Mouse (Mus musculus) embryo, embryonic 11 days (tissue): ENCODE results near the gene Psmd9.
A peak's percentile ranks its signal among the peaks of the same experiment; 100 is the strongest.
"Not testable (repeated sequence)": the region's sequence is repeated elsewhere in the genome, so short reads cannot be mapped to it uniquely, and the experiment has no call there.

ENCODE experiments used
- DNase-seq: peaks from one replicate; pipeline ENCODE4 v3.0.0-alpha.2; 2015

The Psmd9 gene

DNA sequence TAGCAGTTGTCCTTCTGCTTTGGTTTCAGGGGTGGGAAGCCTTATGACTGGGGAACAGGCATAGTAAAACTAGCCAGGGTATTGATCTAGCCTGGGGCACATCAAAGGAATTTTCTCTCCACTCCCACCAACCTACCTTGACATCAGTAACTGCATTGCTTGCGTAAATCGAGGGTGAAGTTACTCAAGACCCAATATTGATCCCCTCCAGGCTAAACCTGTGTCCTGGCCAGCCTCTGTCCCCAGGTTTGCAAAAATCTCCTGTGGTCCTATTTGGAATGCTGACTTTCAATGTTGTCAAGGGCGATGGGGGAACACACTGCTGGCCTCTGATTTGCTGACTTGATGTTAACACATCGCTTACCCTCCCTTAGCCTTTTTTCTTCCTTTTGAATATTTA is 27.5 kb downstream of the Psmd9 start:
- no peak for DNase-seq

DNA sequence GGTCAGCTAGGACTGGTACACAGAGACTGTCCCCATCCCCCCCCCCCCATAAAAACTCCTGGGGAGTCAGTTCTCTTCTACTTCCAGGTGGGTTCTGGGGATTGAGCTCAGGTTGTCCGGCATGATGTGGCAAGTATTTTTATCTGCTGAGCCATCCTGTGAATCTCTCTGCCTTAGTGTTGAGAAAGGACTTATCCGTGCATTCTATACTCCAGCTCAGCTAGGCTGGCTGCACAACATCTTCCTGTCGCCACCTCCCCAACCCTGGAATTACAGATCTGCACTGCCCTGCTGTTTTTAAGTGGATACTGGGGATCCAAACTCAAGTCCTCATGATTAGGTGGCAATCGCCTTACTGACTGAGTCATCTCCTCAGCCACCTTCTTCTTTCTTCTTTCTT is 29.3 kb downstream of the Psmd9 start:
- DNase-seq = no peak

DNA sequence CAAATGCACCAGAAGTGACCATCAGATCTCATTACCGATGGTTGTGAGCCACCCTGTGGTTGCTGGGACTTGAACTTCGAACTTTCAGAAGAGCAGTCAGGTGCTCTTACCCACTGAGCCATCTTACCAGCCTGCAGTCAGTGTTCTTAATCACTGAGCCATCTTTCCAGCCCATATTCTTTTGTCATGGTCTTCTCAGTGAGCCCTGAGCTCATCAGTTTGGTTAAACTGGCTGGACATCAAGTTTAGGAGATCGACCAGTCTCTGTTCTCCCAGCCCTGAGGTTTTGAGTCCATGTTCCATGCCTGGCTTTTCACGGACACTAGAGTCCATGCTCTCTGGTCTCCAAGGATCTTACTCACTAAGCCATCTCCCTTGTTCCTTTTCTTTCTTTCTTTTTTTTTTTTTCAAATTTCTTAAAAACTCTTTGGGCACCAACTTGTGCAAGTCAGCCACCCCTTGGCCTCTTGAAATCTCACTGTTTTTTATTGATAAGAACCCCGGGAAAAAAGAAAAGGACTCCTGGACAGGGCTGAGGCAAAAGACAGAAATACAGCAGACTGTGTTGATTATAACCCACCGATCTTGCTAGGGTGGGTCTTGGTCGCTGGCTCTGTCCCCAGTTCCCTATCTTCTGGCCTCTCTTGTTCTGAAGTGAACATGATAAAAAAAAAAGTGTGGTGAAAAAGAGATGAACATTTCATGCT is 31.8 kb downstream of the Psmd9 start:
- not testable (repeated sequence) for DNase-seq

DNA sequence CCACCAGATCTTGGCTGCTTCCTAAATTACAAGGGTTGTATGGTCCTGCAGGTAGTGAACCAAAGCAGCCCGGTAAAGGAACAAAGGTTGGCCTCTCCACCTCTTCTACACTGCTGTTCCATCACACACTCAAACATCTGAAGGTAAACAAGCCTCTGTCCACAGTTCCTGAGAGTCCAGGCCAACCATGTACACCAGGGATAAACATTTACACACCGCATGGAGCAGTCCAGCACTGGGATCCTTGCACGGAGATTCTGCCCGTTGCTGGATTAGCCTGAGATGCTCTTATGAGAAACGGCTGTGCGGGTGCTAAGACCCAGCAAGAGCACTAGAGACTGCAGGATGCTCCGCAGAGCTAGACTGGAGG is 32.3 kb downstream of the Psmd9 start:
- no peak for DNase-seq

DNA sequence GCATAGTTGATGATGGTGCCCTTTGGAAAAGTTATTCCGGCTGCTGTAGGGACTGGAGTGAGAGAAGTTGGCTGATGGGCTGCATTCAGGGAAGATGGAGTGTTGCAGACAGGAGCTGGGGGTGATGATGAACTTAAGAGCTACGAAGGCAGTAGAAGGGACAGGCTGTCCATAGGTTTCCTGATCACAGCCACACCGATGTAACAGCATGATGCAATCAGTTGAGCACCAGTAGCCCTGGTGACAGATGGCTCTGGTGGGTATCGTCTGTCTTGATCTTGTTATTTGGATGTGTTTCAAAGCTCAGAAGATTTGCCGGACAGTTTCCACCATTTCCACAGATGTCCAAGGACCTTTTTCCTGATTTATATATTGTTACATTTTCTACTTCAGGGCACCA is 32.8 kb downstream of the Psmd9 start:
- DNase-seq = no peak

DNA sequence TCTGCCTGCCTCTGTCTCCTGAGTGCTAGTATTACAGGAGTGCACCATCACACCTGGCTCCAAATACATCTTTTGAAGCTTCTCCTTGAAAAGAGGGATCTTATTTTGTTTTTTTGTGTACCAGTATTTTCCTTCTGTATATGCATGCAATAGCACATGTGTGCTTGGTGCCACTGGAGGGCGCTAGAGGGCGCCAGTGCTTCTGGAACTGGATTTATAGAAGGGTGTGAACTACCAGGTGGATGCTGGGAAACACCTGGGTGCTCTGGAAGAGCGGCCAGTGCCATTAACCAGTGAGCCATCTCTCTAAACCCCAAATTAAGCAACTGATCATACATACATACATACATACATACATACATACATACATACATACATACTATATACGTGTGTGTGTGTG is 33.6 kb downstream of the Psmd9 start:
- not testable (repeated sequence) for DNase-seq

DNA sequence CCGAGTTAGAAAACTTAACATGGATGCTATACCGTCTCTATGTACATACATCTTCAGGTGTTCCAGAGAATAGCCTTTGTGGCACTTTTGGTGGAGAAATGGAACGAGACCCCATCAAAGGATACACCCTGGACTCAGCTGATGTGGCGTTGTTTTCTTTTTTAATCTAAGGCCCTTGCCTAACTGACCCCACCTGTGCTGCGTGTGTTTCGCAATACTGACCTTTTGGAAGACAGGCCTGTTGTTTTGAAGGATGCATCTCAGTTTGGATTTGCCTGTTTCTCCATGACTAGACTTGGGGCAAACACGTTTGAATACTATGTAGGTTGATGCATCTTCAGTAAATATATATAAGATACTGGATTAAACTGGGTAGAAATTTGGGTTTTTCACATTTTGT is 34.4 kb downstream of the Psmd9 start:
- DNase-seq = not testable (repeated sequence)

DNA sequence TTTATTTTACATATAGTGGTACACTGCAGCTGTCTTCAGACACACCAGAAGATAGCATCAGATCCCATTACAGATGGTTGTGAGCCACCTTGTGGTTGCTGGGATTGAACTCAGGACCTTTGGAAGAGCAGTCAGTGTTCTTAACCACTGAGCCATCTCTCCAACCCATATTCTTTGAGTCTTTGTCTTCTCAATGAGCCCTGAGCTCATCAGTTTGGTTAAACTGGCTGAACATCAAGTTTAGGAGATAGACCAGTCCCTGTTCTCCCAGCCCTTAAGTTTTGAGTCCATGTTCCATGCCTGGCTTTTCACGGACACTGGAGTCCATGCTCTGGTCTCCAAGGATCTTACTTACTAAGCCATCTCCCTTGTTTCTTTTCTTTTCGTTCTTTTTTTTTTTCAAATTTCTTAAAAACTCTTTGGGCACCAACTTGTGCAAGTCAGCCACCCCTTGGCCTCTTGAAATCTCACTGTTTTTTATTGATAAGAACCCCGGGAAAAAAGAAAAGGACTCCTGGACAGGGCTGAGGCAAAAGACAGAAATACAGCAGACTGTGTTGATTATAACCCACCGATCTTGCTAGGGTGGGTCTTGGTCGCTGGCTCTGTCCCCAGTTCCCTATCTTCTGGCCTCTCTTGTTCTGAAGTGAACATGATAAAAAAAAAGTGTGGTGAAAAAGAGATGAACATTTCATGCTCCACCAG is 53.3 kb downstream of the Psmd9 start:
- not testable (repeated sequence) for DNase-seq

DNA sequence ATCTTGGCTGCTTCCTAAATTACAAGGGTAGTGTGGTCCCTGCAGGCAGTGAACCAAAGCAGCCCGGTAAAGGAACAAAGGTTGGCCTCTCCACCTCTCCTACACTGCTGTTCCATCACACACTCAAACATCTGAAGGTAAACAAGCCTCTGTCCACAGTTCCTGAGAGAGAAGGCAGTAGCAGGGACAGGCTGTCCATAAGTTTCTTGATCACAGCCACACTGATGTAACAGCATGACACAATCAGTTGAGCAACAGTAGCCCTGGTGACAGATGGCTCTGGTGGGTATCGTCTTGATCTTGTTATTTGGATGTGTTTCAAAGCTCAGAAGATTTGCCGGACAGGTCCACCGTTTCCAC is 53.8 kb downstream of the Psmd9 start:
- DNase-seq = no peak

DNA sequence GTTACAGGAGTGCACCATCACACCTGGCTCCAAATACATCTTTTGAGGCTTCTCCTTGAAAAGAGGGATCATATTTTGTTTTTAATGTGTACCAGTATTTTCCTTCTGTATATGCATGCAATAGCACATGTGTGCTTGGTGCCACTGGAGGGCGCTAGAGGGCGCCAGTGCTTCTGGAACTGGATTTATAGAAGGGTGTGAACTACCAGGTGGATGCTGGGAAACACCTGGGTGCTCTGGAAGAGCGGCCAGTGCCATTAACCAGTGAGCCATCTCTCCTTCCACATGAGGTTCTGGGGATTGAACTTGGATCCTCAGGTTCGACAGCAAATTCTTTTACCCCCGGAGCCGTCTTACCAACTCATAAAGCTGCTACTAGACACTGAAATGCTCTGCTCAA is 54.6 kb downstream of the Psmd9 start:
- DNase-seq = not testable (repeated sequence)

DNA sequence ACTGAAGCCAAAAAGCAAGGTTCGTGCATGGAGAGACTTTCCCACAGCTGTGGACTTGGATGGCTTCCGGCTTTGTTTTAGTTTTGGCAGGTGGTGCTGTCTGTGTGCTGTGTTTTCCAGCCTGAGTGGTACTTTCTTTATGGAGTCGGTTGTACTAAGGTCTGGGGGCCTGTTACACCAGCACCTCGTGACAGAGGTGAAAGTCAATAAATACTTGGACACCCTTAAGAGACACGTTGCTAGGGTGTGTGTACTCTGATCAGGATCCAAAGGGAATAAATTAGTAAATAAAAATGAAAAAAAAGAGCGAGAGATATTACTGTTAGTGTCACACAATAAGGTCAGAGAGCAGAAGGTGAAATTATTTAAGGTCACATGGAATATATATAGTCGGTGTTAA is 57.6 kb downstream of the Psmd9 start:
- DNase-seq = no peak

DNA sequence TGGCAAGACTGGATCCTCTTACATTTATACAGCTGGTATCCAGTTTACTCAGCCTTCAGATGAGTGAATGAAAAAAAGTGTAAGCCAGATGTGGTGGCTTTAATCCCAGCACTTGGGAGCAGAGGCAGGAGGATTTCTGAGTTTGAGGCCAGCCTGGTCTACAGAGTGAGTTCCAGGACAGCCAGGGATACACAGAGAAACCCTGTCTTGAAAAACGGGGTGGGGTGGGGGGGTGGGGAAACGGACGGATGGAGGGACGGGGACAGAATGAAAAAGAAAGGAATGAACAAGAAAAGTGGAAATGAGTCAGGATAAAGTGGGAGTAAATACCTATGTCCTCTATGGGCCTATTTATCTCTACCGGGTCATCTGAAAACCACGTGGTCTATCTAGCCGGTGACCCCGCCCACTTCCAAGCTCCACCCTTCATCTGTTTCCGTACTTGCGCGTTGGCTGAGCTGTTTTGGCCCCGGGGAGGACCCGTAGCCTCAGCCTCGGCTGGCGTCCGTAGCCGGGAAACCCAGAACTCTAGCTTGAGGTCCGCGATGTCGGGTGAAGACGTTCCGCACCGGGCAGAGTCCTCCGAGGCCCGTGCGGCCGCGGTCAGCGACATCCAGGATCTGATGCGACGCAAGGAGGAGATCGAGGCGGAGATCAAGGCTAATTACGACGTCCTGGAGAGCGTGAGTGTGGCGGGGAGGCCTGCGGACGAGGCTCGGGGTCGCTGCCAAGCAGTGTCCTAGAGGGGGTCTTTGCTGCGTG is 58.7 kb downstream of the Psmd9 start:
- DNase-seq = peak; percentile 95

DNA sequence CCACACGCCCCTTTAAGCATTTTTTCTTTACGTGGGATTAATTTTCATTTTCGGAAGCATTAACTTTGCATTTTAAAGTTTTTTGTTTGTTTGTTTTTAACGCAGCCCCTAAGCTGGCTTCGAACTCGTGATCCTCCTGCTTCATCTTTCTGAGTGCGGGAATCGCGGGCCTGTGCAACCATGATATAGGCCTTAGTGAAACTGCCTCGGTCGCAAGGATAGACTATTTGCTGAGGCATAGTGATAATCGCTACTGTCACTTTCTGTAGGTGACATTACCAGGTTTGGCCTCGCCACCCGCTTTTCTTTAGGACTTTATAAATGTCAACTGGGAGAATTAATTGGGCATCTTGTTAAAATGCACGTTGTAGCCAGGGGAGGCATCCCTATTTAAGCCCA is 59.3 kb downstream of the Psmd9 start:
- DNase-seq = no peak

DNA sequence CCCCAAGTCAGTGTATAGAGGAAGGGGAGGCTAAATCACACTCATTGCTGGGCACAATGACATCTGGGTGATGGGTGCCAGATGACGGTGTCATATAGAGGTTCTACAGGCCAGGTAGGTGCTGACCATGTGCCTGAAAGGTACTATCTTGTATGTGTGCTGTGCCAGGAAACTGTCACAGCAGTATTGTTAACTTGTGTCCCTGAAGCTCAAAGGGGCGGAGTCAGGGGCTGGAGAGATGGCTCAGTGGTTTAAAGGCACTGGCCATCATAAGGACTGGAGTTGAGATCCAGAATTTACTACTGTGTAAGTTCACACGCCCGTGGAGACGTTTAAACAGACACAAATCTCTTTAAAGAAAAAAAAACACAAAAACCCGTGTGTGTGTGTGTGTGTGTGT is 60.1 kb downstream of the Psmd9 start:
- DNase-seq = no peak

DNA sequence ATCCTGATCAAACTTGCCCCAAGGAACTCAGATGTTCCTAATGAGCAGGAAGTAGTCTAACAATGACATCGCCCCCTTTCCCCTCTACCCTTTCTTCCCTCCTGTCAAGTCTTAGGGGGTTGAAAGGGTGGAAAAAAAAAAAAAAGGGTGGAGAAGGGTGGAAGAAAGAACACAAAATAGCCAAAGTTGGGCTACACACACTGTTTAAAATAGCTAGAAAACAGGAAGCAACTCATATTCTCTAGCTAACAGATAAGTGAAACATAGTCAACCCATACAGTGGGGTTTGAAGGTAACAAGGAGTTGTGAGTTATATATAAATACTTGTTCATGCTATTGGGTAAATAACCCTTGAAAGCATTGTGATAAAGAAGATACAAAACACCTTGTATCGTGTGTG is 63.0 kb downstream of the Psmd9 start:
- DNase-seq = no peak

DNA sequence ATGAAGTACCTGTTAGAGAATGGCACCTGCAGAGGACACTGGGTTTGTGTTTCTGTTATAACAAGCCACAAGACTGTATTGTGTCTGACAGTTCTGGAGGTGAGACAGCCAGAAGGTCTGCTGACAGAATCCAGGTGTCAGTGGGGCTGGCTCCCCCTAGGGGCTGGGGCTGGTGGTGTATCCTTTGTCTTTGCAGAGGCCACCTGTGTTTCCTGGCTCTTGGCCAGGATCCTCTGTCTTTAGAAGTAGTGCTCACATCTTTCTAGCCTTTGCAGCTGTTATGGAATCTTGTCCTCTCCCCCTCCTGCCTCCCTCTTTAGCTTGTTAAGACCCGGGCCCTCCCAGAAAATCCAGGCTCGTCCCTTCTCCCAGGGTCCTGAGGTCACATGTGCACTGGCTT is 66.5 kb downstream of the Psmd9 start:
- DNase-seq = peak; percentile 48

DNA sequence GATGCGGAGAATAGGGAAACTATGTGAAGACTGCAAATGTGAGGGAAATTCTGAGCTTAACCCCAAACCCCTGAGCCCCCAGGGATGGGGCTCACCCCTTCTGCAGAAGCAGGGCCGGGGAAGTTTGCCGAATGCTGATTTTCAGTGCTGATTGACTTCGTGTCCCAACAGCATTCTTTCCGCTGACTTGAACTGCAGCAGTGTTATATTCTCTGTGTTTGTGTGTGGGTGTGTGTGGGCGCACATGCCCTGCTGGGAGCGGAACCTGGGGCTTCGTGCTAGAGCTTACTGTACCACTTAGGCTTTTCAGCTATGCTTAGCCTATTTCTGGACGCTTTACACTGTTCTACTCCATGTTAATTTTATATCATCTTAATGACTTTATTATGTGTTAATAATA is 67.2 kb downstream of the Psmd9 start:
- DNase-seq = no peak

DNA sequence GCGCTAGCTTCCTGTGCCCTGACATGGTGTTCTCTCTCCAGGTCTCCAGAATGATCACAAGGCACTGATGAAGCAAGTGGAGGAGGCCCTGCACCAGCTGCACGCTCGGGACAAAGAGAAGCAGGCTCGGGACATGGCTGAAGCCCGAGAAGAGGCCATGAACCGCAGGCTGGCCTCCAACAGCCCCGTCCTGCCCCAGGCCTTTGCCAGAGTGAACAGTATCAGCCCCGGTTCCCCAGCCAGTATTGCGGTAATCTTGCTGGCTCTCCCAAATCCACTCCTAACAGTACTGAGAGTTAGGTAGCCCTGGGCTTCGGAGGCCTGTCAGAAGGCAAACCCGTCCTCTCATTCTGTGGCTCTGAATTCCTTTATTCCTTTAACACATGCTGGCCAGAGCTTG is 70.3 kb downstream of the Psmd9 start:
- DNase-seq = no peak

DNA sequence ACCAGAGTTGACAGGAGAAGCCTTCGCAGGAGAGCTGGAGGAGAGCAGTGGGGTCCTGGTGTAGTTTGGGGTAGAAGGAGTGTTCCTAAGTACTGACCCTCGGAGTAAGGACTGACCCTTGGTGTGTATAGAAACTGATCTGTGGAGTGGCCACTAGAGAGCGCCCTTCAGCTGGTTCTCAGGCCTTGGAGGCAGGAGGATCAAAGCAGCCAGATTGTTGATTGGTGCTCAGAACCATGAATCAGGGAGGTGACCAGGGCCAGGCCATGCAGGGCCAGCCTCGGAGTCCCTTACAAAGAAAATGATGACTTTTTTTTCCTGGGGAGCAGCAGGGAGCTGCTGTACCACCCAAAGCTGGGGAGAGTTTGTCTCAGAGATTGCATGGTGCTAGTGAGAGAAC is 76.3 kb downstream of the Psmd9 start:
- peak; percentile 72 for DNase-seq

DNA sequence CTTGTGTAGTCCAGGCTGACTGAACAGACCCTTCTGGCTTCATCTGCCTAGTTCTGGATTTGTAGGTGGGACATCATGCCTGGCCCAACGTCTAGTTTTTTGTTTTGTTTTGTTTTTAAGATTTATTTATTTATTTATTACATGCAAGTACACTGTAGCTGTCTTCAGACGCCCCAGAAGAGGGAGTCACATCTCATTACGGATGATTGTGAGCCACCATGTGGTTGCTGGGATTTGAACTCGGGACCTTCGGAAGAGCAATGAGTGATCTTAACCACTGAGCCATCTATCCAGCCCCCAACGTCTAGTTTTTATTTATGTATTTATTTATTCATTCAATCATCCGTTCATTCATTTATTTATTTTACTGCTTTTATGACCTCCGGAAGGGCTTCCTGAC is 82.2 kb downstream of the Psmd9 start:
- no peak for DNase-seq

DNA sequence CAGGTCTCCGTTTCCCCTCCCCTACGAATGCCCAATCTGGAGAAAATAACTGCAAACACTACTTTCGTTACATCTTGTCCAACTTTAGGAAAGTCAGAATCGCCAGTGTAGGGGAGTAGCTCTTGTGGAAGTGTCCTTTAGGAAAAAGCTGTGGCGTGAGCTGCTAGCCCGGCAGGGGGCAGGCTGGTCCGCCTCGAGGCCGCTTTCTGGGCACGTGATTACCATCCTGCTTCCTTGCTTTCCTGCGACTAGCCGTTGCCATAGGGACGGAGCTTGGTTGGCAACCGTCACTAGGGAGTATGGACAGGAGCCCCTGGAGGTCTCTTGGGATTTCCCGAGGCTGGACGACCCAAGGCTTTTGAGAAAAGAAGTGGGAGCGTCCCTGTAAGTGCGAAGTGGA is 82.6 kb downstream of the Psmd9 start, which contains the start of gene Wdr66:
Wdr66 (plus strand) TSS at position 269 of the 400 bp plus-strand sequence.
- DNase-seq = peak; percentile 96

DNA sequence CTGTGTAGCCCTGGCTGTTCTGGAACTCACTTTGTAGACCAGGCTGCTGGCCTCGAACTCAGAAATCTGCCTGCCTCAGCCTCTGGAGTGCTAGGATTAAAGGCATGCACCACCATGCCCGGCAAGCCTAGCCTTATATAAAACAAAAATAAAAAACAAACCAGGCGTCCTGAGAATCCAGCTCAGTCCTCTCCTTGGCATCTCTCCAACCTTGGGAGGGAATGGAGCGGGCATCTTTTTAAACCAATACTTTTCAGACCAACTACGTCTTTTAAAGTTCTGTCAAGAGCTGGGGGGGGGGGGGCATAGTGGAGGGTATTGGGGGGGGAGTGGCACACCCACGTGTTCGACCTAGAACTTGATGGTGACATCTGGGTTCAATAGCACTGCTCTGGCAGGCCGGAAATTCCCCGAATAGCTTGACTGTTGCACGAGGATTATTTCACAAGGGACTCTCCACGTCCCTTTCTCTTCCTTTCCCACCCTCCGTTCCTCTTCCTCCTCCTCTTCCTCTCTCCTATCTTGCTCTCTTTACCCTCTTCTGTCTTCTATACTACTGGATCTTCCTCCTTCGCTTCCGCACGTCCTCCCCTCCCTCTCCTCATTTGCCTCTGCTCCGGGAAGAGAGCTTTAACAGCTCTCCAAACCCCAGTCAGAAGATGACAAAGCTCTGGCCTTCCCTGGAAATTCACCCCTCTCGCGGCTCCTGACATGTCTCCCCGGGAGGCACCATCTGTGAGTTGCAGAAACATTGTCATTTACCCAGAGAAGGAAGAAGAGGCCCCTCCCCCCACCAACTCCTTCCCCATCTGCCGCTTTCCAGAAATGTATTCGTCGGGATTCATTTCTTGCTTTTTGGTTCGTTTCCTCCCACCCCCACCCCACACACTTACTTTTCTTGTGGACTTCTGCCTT is 87.9 kb downstream of the Psmd9 start:
- DNase-seq = peak; percentile 67

DNA sequence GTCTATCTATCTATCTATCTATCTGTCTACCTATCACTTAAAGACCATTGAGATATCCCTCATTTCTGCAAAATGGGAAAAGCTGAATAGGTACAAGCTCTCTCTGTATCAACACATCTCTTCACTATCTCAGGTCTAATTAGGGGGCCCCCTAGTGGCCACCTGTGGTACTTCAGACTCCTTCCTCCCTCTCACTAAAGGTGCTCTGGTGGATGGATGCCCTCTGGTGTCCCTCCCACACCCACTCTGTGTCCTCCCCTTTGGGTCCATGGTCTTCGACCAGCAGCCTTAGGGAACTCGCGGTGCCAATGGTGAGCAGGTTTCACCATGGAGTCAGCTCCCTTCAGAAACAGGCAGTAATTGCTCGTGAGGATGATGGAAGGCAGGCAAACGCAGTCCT is 89.8 kb downstream of the Psmd9 start:
- DNase-seq = peak; percentile 50
